Mouse (Mus musculus) cerebellum, adult 9-10 months (tissue): ENCODE results near the gene Mcub.

ENCODE experiments used
- DNase-seq: peaks from one replicate; pipeline ENCODE4 v3.0.0; 2022

Mcub gene

DNA sequence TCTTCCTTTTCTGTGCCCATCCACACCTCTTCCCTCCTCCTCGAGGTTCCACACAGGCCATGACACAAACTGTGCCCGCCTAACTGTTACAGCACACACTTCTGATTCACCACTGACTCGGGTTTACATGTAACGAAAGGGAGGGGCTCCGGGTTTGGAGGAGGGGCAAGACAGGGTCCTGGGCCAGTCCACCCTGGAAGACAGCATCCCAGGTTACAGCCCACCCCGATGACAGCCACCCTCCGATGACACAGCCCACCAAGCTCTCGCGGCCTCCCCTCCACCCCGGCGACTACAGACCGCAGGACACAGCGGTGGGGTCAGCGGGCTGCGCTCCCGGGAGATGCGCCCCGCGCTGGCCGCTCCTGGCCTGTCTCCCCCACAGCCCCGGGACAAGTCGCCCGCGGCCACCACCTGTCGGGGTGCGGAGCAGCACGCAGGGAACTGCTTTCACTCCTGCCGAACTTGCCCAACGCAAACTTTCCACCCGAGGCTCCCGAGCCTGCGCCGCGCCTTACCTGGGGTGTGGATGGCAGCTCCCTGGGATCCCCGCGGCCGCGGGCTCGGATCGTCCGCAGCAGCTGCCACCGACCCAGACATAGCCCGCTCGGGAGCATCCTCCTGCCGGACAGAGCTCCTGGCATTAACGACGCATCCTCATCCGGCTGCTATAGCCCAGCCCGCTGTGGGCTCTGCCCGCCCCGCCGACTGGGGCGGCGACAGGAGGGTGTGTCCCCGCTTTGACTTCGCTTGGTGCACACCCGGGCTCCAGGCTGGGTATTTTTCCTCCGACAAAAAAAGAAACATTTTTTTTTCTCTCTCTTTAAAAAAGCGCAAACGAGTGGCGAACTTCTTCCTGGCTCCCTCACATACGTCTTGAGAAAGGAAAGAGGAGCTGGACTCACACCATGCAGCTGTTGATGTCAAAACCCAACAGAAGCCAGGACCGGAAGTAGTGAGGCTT is at the start of gene Mcub:
Mcub (minus strand) TSS at position 775 of the 964 bp plus-strand sequence.
- DNase-seq = no peak

DNA sequence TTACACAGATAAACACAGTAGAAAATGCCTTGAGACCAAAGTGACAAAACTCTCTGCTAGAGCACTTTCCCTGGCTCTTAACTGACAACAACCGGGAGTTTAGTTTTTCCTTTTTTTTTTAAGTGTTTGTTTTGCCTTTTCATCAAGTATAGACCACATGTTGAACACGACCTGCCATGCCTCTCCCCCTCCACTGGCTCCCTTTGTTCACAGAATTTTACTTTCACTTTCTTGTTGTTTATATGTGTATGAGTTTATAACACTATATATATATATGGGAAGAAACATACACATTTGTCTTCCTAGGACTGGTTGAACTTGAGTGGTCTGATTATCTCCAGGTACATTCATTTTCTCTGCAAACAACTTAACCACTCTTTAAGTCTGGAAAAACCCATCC is 42.9 kb upstream of the Mcub start:
- no peak for DNase-seq

DNA sequence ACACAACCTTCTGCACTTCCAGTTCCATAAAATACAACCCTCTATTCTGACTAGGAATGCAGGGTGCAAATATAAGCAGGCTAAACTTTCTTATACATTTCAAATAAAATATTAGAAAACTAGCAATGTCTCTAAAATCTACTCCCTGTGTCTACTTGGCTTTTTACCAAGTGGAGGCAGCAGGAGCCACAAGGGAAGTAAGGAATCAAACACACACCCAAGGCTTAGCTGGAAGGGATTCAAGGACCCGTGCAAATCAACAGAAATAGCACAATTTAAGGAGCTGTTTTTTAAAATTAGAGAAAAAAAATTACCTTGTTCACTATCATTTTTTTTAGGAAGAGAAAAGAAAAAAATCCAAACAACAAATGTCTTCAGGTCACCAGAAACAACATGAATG is 41.2 kb upstream of the Mcub start:
- no peak for DNase-seq

DNA sequence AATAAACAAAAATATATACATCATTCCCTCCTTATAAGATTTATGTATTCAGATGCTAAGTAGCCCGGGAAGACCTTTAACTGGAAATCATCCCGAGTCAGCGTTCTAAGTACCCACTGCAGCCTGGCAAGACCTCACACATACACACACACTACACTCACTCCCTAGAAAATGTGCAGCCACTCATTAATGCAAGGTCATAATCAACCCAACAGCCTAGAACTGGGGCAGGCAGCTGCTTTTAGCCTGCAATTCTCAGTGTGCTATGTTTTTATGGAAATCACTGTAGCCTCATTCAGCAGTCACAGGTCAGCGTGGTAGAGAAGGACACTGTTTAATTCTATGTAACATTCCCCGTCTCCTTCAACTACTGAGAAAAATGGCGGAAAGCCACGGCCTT is 36.1 kb upstream of the Mcub start:
- DNase-seq = no peak

DNA sequence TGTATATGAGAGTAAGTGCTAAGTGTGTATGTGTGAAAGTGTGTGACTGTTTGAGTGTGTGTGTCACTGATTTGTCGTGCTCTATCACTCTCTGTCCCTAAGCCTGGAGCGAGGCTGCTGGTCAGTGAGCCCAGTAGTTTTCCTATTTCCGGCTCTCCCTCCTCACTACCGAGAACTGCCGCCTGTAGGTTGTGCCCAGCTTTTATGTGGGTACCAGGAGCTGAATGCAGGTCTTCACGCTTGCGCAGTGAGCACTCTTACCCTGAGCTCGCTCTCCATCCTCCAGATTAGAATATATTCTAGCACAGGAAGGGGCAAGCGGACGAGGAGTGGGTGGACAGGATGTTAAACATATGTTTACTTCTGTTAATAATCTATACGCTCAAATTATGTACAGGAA is 30.9 kb upstream of the Mcub start:
- DNase-seq = no peak

DNA sequence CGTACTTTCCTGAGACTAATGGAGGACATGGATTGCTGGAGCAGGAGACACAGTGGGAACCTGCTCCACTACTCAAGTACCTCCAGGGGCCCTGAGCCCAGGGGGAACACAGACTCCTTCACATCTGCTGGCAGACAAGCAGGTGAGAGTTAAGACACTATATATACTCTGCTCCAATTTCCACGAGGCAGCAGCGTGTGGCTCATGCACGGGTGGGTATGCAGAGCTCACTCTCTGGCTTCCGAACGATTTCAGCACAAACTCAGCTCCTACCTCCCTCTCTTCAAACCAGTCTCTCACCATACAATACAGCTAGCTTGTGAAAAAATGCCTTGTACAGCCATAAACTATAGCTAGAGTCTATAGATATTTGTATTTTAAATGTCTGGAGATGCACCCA is 28.5 kb upstream of the Mcub start:
- no peak for DNase-seq

DNA sequence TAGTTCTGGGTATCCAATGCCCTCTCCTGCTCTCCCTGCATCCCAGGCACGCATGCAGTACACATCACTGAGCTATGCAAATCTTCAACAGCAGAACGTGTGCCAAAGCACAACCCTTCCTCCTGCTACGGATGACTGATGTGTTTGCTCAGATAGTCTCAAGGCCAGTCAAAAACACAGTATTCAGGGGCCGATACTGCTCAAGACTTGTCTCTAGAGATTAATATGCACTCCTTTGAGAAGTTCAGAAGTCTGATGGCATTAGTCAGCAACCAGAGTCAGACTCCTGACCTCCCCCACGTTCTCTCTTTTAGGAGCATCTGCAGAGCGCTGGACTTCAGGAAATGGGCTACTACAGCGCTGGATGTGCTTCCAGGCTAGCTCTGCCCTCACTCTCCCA is 28.0 kb upstream of the Mcub start:
- no peak for DNase-seq

DNA sequence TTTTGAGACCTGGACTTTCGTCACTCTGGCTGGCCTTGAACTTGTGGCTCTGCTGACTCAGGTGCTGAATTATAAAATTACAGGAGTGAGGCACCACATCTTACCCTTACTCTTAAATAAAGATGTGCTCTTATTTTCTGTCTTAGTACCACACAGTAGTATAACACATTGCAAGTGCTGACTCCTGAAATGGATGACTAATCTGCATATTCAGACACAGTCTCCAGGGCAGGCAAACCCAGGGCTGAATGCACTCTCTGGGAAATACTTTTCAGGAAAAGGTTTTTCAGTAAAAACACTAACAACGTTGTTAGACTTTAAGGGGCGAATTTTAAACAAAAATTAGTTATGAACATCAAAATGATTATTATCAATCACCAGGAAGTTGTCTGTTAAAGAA is 27.3 kb upstream of the Mcub start:
- DNase-seq = no peak

DNA sequence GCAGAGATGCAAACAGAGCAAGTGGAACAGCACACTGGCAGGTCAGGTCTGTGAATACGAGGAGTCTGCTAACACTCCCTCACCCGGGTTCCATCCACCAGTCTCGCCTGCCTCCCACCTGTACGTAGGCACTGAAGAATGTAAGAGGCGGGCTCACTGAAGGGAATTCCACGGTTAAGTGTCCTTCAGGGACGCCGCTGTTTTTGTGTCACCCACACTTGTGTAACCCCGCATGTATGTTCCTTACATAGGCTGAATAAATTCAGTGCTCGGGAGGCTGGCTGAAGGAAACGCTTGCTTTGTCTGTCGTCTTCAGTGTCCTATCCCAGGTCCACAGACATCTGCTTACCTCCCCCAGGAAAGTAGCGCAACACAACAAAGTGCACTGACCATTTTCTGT is 17.3 kb upstream of the Mcub start:
- DNase-seq = no peak

DNA sequence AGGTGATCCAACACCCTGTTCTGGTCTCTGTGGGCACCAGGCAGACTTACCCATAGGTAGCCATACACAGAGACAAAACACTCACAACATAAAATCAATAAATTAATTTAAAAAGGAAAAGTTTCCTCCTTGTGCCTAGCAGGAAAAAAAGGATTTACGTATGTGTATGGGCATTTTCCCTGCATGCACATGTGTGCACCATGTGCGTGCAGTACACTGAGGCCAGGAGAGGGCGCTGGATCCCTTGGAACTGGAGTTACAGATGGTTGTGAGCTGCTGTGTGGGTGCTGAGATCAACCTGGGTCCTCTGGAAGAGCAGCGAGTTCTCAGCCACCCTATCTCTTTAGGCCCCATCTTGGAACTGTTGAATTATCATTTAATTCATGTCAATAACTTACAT is 15.3 kb upstream of the Mcub start:
- no peak for DNase-seq

DNA sequence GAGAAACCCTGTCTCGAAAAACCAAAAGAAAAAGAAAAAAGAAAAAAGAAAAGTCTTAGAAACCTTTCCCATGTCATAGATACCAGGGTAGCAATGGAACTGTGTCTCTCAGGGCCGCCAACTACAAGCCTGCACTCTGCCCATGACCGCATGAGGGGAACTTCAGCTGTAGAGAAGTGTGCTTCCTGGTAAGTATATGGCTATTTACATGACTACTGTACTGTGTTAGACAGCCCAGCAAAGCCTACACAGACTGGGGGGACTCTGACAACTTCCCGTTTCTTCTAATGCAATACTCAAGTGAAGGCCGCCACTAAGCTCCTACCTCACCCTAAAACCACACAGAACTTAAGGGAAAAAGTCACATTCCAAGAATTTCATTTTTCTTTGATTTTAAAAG is 14.8 kb upstream of the Mcub start:
- no peak for DNase-seq

DNA sequence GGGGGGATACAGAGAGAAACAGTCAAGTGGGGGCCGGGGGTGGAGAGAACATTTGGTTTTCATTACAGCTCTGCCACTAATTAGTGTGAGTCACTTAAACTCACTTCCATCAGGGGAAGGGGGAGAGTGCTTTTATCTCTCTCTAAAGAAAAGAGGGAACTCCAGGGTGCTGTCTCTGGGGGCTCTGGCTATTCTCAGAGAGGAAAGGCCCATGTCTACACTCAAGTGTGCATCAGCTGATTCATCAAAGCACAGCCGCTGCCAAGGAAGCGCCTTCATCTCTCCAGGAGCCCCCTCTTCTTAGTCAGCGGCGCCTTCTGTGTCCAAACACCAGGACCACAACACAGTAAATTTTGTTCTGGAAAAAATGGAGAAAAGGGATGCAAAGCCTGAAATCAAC is 12.3 kb upstream of the Mcub start:
- no peak for DNase-seq

DNA sequence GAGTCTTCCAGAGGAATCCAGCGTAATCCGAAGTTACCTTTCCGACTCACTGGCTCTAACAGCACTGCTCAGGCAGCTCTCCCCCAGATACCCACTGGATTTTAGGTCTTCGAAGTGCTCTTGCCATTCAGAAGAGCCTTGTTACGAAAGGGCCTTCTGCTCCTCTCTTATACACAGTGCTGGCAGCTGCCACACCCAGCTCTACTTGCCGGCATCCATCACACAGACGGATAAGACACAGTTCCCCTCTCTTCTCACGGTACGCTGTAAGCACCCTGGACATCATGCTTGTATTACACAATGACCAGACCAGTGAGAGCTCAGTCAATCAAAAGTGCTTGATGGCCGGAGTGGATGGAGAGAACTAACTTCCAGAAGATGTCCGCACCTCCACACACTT is 11.8 kb upstream of the Mcub start:
- DNase-seq = no peak

DNA sequence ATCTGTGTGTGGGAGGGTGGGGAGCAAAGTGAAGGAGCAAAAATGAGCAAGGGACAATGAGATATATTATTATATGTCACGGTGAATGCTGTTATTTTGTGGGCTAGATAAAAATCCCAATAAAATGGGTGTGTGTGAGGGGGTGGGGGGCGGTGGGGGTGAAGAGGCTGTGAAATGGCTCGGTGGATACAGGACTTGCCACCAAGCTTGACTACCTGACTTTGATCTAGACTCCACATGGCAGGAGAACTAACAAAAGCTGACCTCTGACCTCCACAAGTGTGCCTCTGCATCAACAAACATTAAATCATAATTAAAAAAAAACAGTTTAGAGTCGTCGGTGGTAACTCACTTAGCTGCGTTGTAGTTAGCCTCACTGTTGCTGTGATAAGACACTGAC is 9.5 kb upstream of the Mcub start:
- DNase-seq = no peak

DNA sequence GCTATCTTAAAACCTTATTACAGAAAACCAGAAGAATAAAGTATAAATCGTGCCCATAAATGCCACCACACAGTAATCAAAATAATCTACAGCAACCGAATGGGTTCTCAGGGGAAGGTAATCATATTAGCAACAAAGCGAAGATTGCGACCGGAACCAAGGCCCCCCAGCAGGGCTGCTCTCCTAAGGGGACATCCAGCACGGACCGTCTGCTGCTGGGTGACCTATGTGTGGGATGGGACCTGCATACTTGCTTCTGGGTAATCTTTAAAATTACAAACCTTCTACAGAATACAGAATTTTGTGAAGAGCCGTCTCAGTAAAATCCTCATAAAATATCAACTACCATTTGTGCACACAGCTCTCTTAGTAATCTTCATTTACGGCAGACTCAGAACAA is 8.7 kb upstream of the Mcub start:
- no peak for DNase-seq

DNA sequence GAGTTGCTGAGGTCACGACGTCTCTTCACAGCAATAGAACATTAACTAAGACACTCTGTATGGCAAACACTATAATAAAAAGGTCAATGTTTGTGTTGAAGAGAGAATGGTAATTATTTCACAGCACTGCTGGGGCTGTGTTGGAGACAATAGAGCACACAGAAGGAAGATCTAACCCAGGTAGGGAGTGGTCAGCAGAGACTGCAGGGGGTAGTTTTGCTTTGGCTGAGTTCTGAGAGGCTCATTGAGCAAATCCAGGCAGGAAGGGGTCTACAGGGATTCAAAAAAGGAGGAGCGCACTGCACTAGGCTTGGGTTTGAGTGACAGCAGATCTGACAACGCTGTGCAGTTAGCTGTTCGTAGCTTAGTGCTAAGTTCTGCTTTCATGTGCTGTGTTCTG is 6.3 kb upstream of the Mcub start:
- DNase-seq = no peak

DNA sequence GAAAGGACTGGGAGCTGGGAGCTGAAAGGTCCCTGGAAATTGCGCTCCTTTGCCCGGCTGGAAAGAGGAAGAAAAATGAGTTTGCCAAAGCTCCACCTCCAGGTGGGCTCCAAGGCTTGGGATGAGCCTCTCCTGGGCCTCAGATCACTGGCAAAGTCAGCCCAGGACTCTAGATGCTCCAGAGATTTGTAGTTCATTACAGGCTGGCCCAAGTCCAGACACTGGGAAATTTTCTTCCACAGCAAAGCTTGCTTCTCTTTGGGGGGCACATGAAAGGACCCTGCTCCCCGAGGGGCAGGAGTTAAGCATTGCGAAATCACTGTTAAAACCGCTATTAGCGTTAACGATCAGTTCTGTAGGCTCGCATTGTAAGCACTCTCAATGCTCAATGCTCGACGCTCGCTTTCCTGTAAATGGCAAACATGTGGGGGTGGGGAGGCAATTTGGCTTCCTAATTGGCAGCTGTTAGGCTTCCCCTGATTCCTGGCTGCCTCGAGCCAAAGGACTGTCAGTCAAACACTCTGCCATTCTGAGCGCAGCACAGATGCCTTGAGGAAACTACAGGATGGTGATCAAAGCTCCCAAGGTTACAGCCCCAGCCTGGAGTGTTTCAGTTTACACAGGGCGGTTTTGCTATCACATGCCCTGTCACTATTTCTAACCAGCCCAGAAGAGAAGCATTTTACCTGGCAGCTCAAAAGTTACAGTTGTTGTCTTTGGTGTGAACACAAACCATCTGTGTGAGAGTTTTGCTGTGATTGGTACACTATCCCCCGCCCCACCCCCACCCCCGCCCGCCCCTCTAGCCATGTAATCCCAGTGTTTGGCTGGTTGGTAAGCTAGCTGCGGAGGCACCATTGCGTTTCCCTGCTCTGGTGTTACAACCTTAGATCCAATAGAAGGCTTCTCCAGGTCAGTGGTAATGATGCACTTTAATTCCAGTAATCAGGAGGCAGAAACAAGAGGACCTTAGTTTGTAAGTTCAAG is 816 bp upstream of the Mcub start:
- no peak for DNase-seq

DNA sequence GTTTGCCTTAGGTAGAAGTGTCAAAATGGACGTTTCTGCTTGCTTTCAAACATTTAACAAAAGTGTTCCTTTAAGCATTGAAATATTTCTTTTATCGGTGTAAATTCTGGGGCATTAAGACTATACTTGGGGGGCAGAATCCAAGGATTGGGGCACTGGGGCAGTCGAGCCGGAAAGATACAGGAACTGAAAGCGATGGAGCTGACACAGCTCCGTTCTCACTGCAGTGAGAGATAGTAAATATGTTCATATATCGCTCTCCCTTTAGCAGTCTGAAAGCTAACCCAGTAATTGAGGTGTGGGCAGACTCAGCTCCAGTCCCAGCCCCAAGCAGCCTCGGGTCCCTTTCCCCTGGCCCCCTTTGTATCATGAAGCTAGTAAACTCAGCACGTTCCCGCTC is 975 bp downstream of the Mcub start:
- DNase-seq = no peak

DNA sequence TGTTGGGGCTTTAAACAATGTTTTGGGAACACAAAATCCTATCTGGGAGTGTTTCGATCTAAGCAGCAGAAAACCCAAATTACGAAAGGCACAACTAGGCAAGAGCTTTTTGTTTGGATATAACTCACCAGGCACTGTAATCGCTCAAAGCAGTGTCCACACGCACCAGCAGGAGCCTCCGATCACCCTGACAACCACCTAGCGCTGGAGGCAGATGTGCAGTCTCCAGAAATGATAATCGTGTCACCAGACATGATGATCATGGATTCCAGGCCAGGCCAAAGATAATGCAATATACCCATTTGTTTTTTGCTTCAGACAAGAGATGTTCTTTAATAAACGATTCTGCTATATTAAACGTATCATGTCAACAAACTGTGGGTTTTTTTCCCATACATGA is 2.1 kb downstream of the Mcub start:
- no peak for DNase-seq

DNA sequence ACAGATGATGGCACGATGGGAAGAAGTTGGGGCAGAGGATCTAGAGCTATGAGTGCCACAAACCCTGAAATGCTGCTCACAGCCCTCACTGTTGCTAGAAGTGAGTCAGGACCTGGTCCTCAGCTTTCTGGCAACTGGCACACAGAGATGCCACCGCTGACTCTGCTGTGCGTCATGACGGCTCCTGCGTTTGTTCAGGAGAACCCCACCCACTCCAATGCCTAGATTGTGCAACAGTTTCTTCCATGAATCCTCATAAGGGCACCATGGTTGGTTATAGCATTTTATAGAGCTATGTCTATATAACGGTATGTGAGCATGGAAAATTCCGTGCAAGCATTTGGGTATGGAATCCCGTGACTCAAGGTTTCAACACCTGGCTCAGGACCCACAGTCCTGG is 5.3 kb downstream of the Mcub start:
- DNase-seq = no peak

DNA sequence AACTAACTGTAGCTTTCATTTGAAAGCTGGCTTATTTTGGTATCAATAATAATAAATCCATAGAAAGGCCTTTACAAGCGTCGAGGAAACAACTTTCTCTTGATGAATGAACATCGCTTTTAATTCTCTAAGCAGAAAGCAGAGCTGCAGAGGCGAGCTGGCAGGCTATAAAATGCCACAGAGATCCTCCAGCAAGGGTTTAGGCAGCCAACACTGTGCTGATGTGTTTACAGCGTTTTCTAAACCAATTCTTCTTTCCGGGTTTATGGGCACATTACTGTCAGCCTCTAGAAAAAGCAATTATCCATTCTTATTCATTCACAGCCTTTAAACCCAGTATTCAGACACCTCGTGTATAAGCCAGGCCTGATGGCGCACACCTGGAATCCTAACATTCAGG is 7.5 kb downstream of the Mcub start:
- DNase-seq = no peak

DNA sequence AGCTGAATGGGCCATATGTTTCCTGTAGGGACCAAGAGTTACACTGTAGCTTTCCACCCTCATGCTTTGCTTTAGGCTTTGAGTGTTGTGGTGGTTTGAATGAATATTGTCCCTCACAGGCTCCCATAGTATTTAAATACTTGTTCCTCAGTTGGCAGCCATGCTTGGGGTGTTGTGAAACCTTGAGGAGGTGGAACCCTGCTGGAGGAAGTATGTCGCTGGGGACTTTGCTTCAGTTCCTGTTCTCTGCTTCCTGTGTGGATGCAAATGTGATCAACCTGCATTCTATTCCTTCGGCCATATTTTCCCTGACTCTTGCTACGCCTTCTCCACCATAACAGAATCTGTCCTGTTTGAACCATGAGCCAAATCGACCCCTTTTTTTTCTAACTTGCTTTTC is 16.7 kb downstream of the Mcub start:
- DNase-seq = no peak

DNA sequence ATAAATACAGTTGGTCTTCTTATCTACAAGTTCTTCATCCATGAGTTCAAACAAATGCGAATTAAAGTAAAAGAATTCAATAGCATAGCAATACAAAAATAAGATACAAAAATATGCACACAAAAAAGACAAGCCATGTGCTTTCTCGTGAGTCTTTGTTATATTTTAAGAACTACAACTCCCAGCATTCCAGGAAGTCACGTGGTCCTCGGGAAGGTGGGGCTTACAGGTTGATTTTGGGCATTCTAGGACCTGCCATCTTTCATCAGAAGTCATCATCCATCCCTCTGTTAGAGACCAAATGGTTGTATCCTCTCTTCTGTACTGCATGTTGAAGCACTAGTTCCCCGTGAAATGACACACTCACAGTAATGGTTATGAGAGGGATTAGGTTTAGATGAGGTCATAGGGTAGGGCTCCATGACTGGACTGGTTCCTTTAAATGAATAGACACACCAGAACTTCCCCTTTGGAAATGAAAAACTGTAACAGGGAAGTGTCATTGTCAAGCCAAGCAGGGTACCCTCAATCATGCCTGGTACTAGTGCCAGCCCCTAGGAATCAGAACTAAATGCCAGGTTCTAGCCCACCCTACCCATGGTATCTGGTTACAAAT is 20.7 kb downstream of the Mcub start:
- DNase-seq = no peak

DNA sequence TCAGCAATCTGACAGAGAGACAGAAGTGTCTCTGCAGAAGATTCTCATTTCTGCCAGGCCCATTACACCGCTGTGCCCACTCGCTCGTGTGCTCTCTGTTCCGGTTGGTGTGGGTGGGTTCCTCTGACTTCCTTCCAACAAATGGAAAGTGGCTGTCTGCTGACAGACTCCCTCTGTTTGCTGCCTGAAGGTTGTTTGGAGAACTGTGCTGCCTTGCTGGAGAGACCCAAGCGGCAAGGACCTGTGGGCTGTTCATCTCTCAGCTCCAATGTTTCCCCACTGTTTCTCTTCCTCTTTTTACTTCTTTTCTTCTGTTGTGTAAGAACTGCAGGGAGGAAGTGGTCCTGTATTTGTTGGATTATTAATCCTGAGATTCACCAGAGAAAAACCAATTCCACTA is 21.6 kb downstream of the Mcub start:
- DNase-seq = no peak
